Mouse (Mus musculus): ENCODE measurements around the gene Armc12.

DNA sequence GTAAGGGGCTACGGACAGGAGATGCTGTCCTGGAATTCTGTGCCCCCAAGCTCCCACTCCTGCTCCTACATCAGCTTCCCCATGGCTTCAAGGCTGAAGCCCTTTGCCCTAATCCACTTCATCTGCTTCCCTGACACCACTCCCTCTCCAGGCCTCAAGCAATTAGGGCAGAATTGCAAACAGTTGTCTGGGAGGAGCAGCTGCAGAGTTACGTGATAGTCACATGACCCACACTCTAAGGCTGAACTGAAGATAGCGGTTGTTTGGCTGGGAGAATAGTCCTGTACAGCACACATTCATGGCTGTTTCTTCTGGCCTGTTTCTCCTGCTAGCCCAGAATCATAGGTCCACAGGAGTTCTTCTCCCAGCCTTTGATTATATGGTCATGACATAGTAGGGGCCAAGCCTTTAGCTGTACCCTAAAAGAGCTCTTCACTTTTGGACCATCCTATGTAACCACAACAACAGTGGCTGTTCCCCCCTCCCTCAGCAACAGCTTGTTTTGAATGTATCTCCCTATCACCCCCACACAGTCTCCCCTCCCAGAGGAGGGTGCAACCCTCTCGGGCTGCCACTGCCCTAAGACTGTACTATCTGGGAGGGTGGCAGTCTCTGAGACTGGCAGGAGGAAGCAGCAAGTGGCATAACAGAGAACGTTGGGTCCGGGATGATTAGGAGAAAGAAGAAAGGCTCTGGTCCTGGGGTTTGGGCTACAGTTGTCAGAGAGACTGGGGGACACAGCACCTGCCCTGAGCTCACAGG is 26.2 kb downstream of the Armc12 start:
- TF ChIP-seq POLR2A (IDR thresholded peaks at IDR 0.05; ENCODE audit: borderline replicate concordance, extremely low read depth, insufficient read depth, insufficient read length, poor library complexity, severe bottlenecking) (no peak), CTCF (IDR thresholded peaks at IDR 0.05; ENCODE audit: borderline replicate concordance, extremely low read depth, insufficient read depth, insufficient read length) (no peak)

All from brain, embryonic 14.5 days (tissue).